Mouse (Mus musculus): ENCODE measurements around the gene Stard10.

GRCm38 (mm10) chr7:101311061-101311460, 5.8 kb upstream of the Stard10 start:
- TF ChIP-seq CTCF (IDR thresholded peaks at IDR 0.05) (no peak), EP300 (IDR thresholded peaks at IDR 0.05; ENCODE audit: insufficient read depth, low read depth, low read length) (no peak), POLR2A (IDR thresholded peaks at IDR 0.05; ENCODE audit: insufficient read depth, low read depth, low read length) (no peak)
